Mouse (Mus musculus): ENCODE measurements around the gene Foxp1. TPM values are rescaled to one million over a fixed set of nuclear protein-coding genes. Genes with fewer than 3 reads are reported as not detected.

Foxp1 gene
- polyA plus RNA-seq, 1 experiment from 2014 or later: 18.9 TPM

GRCm38 (mm10) chr6:99314746-99315145 is 207.8 kb downstream of the Foxp1 start:
- no peak overlapping the region for H3K9ac ChIP-seq (replicated peaks)
- no peaks in the 10 kb centered on the region for H3K27me3 ChIP-seq (ENCODE audit: insufficient read depth, low read length)
- 80% methylated on average over 3 of the region's 3 CpGs for WGBS (ENCODE audit: insufficient replicate concordance)
- TF ChIP-seq CTCF (IDR thresholded peaks at IDR 0.05; ENCODE audit: low read depth) (no peak), EP300 (IDR thresholded peaks at IDR 0.05; ENCODE audit: low read depth) (no peak)
- ATAC-seq: no peak
- no peaks in the 10 kb centered on the region for H3K9me3 ChIP-seq (ENCODE audit: low read length)
- no peak overlapping the region for H3K27ac ChIP-seq (ENCODE audit: low read depth)
- DNase-seq: no peak
- H3K4me1 ChIP-seq (ENCODE audit: insufficient read depth): no peaks in the 10 kb centered on the region
- H3K4me2 ChIP-seq (ENCODE audit: low read depth, low read length): no peak overlapping the region
- no peak overlapping the region for H3K4me3 ChIP-seq (ENCODE audit: low read depth, low read length)
- H3K36me3 ChIP-seq (replicated peaks; ENCODE audit: insufficient read depth, low read length): no peaks in the 10 kb centered on the region

GRCm38 (mm10) chr6:99310529-99310928 is 212.0 kb downstream of the Foxp1 start:
- no peak for ATAC-seq
- no peak for DNase-seq
- Histone ChIP-seq H3K27me3 (ENCODE audit: insufficient read depth, low read length) (no peaks in the 10 kb centered on the region), H3K27ac (ENCODE audit: low read depth) (no peak overlapping the region), H3K4me2 (ENCODE audit: low read depth, low read length) (no peak overlapping the region), H3K9me3 (ENCODE audit: low read length) (no peaks in the 10 kb centered on the region), H3K4me1 (ENCODE audit: insufficient read depth) (no peaks in the 10 kb centered on the region), H3K4me3 (ENCODE audit: low read depth, low read length) (no peak overlapping the region), H3K36me3 (replicated peaks; ENCODE audit: insufficient read depth, low read length) (no peaks in the 10 kb centered on the region), H3K9ac (replicated peaks) (no peak overlapping the region)
- WGBS (ENCODE audit: insufficient replicate concordance): 91% methylated on average over 12 of the region's 12 CpGs
- TF ChIP-seq CTCF (IDR thresholded peaks at IDR 0.05; ENCODE audit: low read depth) (no peak), EP300 (IDR thresholded peaks at IDR 0.05; ENCODE audit: low read depth) (no peak)

GRCm38 (mm10) chr6:99310171-99310500 is 212.4 kb downstream of the Foxp1 start:
- no peaks in the 10 kb centered on the region for H3K4me1 ChIP-seq (ENCODE audit: insufficient read depth)
- DNase-seq (no peak), ATAC-seq (no peak)
- H3K4me3 ChIP-seq (ENCODE audit: low read depth, low read length): no peak overlapping the region
- TF ChIP-seq EP300 (IDR thresholded peaks at IDR 0.05; ENCODE audit: low read depth) (no peak), CTCF (IDR thresholded peaks at IDR 0.05; ENCODE audit: low read depth) (no peak)
- 80% methylated on average over 3 of the region's 3 CpGs for WGBS (ENCODE audit: insufficient replicate concordance)
- no peaks in the 10 kb centered on the region for H3K27me3 ChIP-seq (ENCODE audit: insufficient read depth, low read length)
- H3K9me3 ChIP-seq (ENCODE audit: low read length): no peaks in the 10 kb centered on the region
- no peak overlapping the region for H3K9ac ChIP-seq (replicated peaks)
- no peak overlapping the region for H3K4me2 ChIP-seq (ENCODE audit: low read depth, low read length)
- H3K27ac ChIP-seq (ENCODE audit: low read depth): no peak overlapping the region
- no peaks in the 10 kb centered on the region for H3K36me3 ChIP-seq (replicated peaks; ENCODE audit: insufficient read depth, low read length)

- Histone ChIP-seq H3K4me1 (ENCODE audit: insufficient read depth) (no peaks in the 10 kb centered on the region), H3K36me3 (replicated peaks; ENCODE audit: insufficient read depth, low read length) (no peaks in the 10 kb centered on the region), H3K4me3 (ENCODE audit: low read depth, low read length) (no peak overlapping the region), H3K27me3 (ENCODE audit: insufficient read depth, low read length) (no peaks in the 10 kb centered on the region), H3K9me3 (ENCODE audit: low read length) (no peaks in the 10 kb centered on the region), H3K4me2 (ENCODE audit: low read depth, low read length) (no peak overlapping the region), H3K9ac (replicated peaks) (no peak overlapping the region), H3K27ac (ENCODE audit: low read depth) (no peak overlapping the region)
- DNase-seq (no peak), ATAC-seq (no peak)
- TF ChIP-seq CTCF (IDR thresholded peaks at IDR 0.05; ENCODE audit: low read depth) (no peak), EP300 (IDR thresholded peaks at IDR 0.05; ENCODE audit: low read depth) (no peak)
- 73% methylated on average over 14 of the region's 14 CpGs for WGBS (ENCODE audit: insufficient replicate concordance)
These were observed 212.9 kb downstream of the Foxp1 start for GRCm38 (mm10) chr6:99309466-99310170.

DNA sequence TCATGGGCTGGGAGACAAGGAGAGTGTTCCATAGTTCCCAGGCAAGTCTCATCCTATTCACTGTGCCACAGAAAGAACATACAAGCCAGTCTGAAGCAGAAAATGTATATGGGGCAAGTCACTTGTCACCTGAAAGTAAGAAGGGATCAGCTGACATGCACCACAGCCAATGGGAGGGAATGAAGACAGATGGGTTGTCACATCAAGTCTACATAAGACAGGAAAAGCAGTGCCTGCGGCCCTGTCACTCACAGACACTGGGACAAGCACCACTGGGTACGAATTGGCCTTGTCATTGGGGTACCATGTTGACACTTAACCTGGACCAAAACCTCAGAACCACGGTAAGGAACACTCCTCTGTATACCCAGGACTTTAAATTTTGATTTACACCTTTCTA is 216.8 kb downstream of the Foxp1 start:
- no peaks in the 10 kb centered on the region for H3K27me3 ChIP-seq (ENCODE audit: insufficient read depth, low read length)
- no peak overlapping the region for H3K9ac ChIP-seq (replicated peaks)
- ATAC-seq: no peak
- H3K4me1 ChIP-seq (ENCODE audit: insufficient read depth): no peaks in the 10 kb centered on the region; the same call in 1 of the 2 replicates
- H3K4me3 ChIP-seq (ENCODE audit: low read depth, low read length): no peak overlapping the region
- TF ChIP-seq CTCF (IDR thresholded peaks at IDR 0.05; ENCODE audit: low read depth) (no peak), EP300 (IDR thresholded peaks at IDR 0.05; ENCODE audit: low read depth) (no peak)
- 67% methylated on average over 3 of the region's 3 CpGs for WGBS (ENCODE audit: insufficient replicate concordance)
- no peaks in the 10 kb centered on the region for H3K36me3 ChIP-seq (replicated peaks; ENCODE audit: insufficient read depth, low read length)
- no peak for DNase-seq
- no peak overlapping the region for H3K4me2 ChIP-seq (ENCODE audit: low read depth, low read length)
- H3K27ac ChIP-seq (ENCODE audit: low read depth): no peak overlapping the region
- H3K9me3 ChIP-seq (ENCODE audit: low read length): no peaks in the 10 kb centered on the region

DNA sequence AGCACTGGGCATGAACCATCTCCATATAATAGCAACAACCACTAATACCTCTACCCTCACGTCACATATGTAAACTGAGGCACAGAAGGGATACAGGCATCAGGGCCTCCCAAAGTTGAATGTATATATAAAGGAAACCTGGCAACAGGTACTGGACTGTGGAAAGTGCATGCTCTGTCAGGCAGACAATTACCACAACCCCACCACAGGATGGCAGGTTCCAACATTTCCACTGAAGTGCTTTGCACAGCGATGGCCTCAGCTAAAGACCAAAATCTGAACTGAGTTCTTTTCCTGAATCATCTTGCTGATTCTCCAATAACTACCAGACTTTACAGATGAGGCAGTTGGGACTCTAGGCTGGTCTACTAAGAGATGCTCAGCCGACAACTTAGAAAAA is 217.3 kb downstream of the Foxp1 start:
- Histone ChIP-seq H3K9ac (replicated peaks) (no peak overlapping the region), H3K36me3 (replicated peaks; ENCODE audit: insufficient read depth, low read length) (no peaks in the 10 kb centered on the region), H3K4me1 (ENCODE audit: insufficient read depth) (no peaks in the 10 kb centered on the region; the same call in 1 of the 2 replicates), H3K27me3 (ENCODE audit: insufficient read depth, low read length) (no peaks in the 10 kb centered on the region), H3K4me3 (ENCODE audit: low read depth, low read length) (no peak overlapping the region), H3K27ac (ENCODE audit: low read depth) (no peak overlapping the region), H3K4me2 (ENCODE audit: low read depth, low read length) (no peak overlapping the region), H3K9me3 (ENCODE audit: low read length) (no peaks in the 10 kb centered on the region)
- TF ChIP-seq CTCF (IDR thresholded peaks at IDR 0.05; ENCODE audit: low read depth) (0 out of 2 replicates have a peak, but pooled peaks have one; percentile 7), EP300 (IDR thresholded peaks at IDR 0.05; ENCODE audit: low read depth) (no peak)
- no peak for ATAC-seq
- WGBS (ENCODE audit: insufficient replicate concordance): 78% methylated on average over 3 of the region's 3 CpGs
- no peak for DNase-seq
